Mouse (Mus musculus) heart, embryonic 10.5 days (tissue): ENCODE data around the gene Zfp239. TPM values are rescaled to one million over a fixed set of nuclear protein-coding genes. Genes with fewer than 3 reads are reported as not detected.

ENCODE experiments used
- DNase-seq: peaks from one replicate; pipeline ENCODE4 v3.0.0-alpha.2; 2017; ENCODE audit warnings: low spot score
- H3K27ac ChIP-seq: fragments of 300-500 bp; sonication (generic); 2 replicates; pipeline ENCODE4 v1.5.1; 2016; ENCODE audit warnings: mild to moderate bottlenecking
- H3K27me3 ChIP-seq: fragments of 300-500 bp; sonication (generic); 2 replicates; pipeline ENCODE4 v1.6.1; 2016; ENCODE audit warnings: mild to moderate bottlenecking; ENCODE audit not compliant: poor library complexity, insufficient read depth, severe bottlenecking
- H3K36me3 ChIP-seq: fragments of 300-500 bp; sonication (generic); 2 replicates; pipeline ENCODE4 v1.6.1; 2016; ENCODE audit warnings: mild to moderate bottlenecking, moderate library complexity
- H3K4me1 ChIP-seq: fragments of 300-500 bp; sonication (generic); 2 replicates; pipeline ENCODE4 v1.6.1; 2016; ENCODE audit warnings: mild to moderate bottlenecking
- H3K4me3 ChIP-seq: fragments of 300-500 bp; sonication (generic); 2 replicates; pipeline ENCODE4 v1.5.1; 2016; ENCODE audit warnings: mild to moderate bottlenecking, moderate library complexity
- H3K9me3 ChIP-seq: fragments of 300-500 bp; sonication (generic); 2 replicates; pipeline ENCODE4 v1.6.1; 2016; ENCODE audit warnings: mild to moderate bottlenecking, moderate library complexity
- WGBS: fragments of 180-500 bp; shearing (Covaris S2); methylation state at CpG from one replicate; pipeline ENCODE4 v1.1.7; 2016; 5-methylcytosine and 5-hydroxymethylcytosine counted together
- polyA plus RNA-seq: library from polyadenylated mRNA; unstranded; fragments of >200 nt; fragmentation: Nextera tagmentation; extraction: Ambion mirVana; gene quantifications from 2 replicates; pipeline ENCODE4 v1.2.1, GENCODE M21; 2016

The Zfp239 gene
- polyA plus RNA-seq, 1 experiment from 2014 or later = 6.3 TPM

GRCm38 (mm10) chr6:117918043-117918442 is 56.1 kb downstream of the Zfp239 start:
- Histone ChIP-seq H3K36me3 (peaks cover 26% of the 10 kb centered on the region), H3K9me3 (no peaks in the 10 kb centered on the region), H3K27me3 (no peaks in the 10 kb centered on the region), H3K4me1 (peaks cover 24% of the 10 kb centered on the region), H3K4me3 (peak overlapping the region; percentile 76), H3K27ac (peak overlapping the region; percentile 96)
- DNase-seq = peak; percentile 60
- 50% methylated on average over 5 of the region's 5 CpGs for WGBS

- peak; percentile 84 for DNase-seq
- Histone ChIP-seq H3K4me3 (no peak overlapping the region), H3K4me1 (peaks cover 19% of the 10 kb centered on the region), H3K27me3 (no peaks in the 10 kb centered on the region), H3K27ac (no peak overlapping the region), H3K36me3 (peaks cover 38% of the 10 kb centered on the region), H3K9me3 (no peaks in the 10 kb centered on the region)
- 68% methylated on average over 3 of the region's 3 CpGs for WGBS
Measured at GRCm38 (mm10) chr6:117920659-117921640, 59.0 kb downstream of the Zfp239 start.

- Histone ChIP-seq H3K36me3 (peaks cover 49% of the 10 kb centered on the region), H3K4me3 (no peak overlapping the region), H3K4me1 (peaks cover 15% of the 10 kb centered on the region), H3K27ac (no peak overlapping the region), H3K9me3 (no peaks in the 10 kb centered on the region), H3K27me3 (no peaks in the 10 kb centered on the region)
- no peak for DNase-seq
- 90% methylated on average over 3 of the region's 3 CpGs for WGBS
Measured at GRCm38 (mm10) chr6:117922041-117922440, 60.1 kb downstream of the Zfp239 start.

Other genes starting within 250 kb of the Zfp239 start
- gene Zfp637, start 20.9 kb upstream of the Zfp239 start, polyA plus RNA-seq = 58.5 and 73.6 TPM in 2 replicates
- gene Hnrnpf, start 38.2 kb downstream of the Zfp239 start, polyA plus RNA-seq = 660 and 767 TPM in 2 replicates
- gene Fxyd4, start 75.6 kb downstream of the Zfp239 start, polyA plus RNA-seq = 2.2 and 4.1 TPM in 2 replicates
- 0.35 and 0.43 TPM in 2 replicates for gene Rasgef1a, start 149.3 kb downstream of the Zfp239 start, polyA plus RNA-seq